Mouse (Mus musculus) Patski (cell line): ENCODE results near the gene Nlrp14. TPM values are rescaled to one million over a fixed set of nuclear protein-coding genes. Genes with fewer than 3 reads are reported as not detected.

ENCODE experiments used
- ATAC-seq: fragments of 100-300 bp; one replicate; pipeline ENCODE4 v1.8.0; 2021
- CTCF ChIA-PET: fragments of 350-600 bp; sonication (Branson Sonifier 250); formaldehyde crosslinking; loops from one replicate; lab custom pipeline; 2022; ENCODE audit warnings: inconsistent platforms; lab: Charles Lee
- POLR2A ChIA-PET: fragments of 350-600 bp; sonication (Branson Sonifier 250); formaldehyde crosslinking; loops from one replicate; lab custom pipeline; 2022; ENCODE audit warnings: antibody characterized with exemption, inconsistent platforms; lab: Charles Lee
- DNase-seq: peaks from one replicate; pipeline ENCODE4 v3.0.0-alpha.2; 2011; ENCODE audit warnings: low read depth, low spot score
- H3K27me3 ChIP-seq: fragments of 371-371 bp; one replicate; pipeline ENCODE4 v1.5.1; 2021
- CTCF ChIP-seq: fragments of 100-300 bp; IDR thresholded peaks from one replicate; pipeline ENCODE4 v1.5.1; 2021
- in situ Hi-C: fragments of 300-500 bp; cut with MboI; formaldehyde crosslinking; loops from 3 replicates; pipeline ENCODE4 v1.11.1; 2018; ENCODE audit warnings: low pct_unique_long_range_greater_than_20kb, mixed read lengths
- polyA plus RNA-seq: library from polyadenylated mRNA; unstranded; gene quantifications from one replicate; pipeline ENCODE4 v1.2.3, GENCODE M21; 2021

Gene Nlrp14
- polyA plus RNA-seq, 1 experiment from 2014 or later, result not detected

- H3K27me3 ChIP-seq, result peaks cover 3% of the 10 kb centered on the region
- DNase-seq, result no peak
- no peak for TF ChIP-seq CTCF
- in situ Hi-C loops, result no loop called here
- CTCF ChIA-PET, result no interaction called here
- POLR2A ChIA-PET, result no interaction called here
- no peak for ATAC-seq
Observed at GRCm38 (mm10) chr7:107237498-107237897, 70.7 kb downstream of the Nlrp14 start.

GRCm38 (mm10) chr7:107241371-107241883, 74.6 kb downstream of the Nlrp14 start:
- ATAC-seq (no peak), DNase-seq (no peak)
- in situ Hi-C loops, result no loop called here
- peaks cover 3% of the 10 kb centered on the region for H3K27me3 ChIP-seq
- ChIA-PET POLR2A (no interaction called here), CTCF (interaction anchor here (1.3 to 1.5 kb wide), 2 partner anchors 8 to 16 kb away, joined by 3 read pairs; no protein-coding TSS in a partner anchor)
- TF ChIP-seq CTCF, result no peak

Other genes starting within 250 kb of the Nlrp14 start
- not detected for gene Olfr709-ps1, start 234.8 kb upstream of the Nlrp14 start, polyA plus RNA-seq
- not detected for gene Olfr710, start 218.7 kb upstream of the Nlrp14 start, polyA plus RNA-seq
- gene Olfr6, start 203.1 kb upstream of the Nlrp14 start, polyA plus RNA-seq, result not detected
- not detected for gene Olfr711, start 191.5 kb upstream of the Nlrp14 start, polyA plus RNA-seq
- not detected for gene Olfr2, start 160.9 kb upstream of the Nlrp14 start, polyA plus RNA-seq
- not detected for gene Olfr713, start 135.8 kb upstream of the Nlrp14 start, polyA plus RNA-seq
- not detected for gene Olfr714, start 96.0 kb upstream of the Nlrp14 start, polyA plus RNA-seq
- gene Olfr17, start 73.8 kb upstream of the Nlrp14 start, polyA plus RNA-seq, result not detected
- gene Olfr715b, start 56.6 kb upstream of the Nlrp14 start, polyA plus RNA-seq, result not detected
- not detected for gene Olfr715, start 35.9 kb upstream of the Nlrp14 start, polyA plus RNA-seq
- not detected for gene Olfr716, start 28.7 kb upstream of the Nlrp14 start, polyA plus RNA-seq
- not detected for gene Rbmxl2, start 42.5 kb downstream of the Nlrp14 start, polyA plus RNA-seq
- not detected for gene Syt9, start 203.7 kb downstream of the Nlrp14 start, polyA plus RNA-seq